Mouse (Mus musculus) urinary bladder, postnatal 36 days (tissue): ENCODE measurements around the gene Chst11.

Experiments
- DNase-seq, 2 experiments: peaks; one replicate each; pipeline ENCODE4 v3.0.0; 2022; ENCODE audit warnings: low spot score in 2 of 2, mixed read lengths in 1 of 2

The Chst11 gene

GRCm38 (mm10) chr10:83032559-83032958 is 47.3 kb downstream of the Chst11 start:
- peak; percentile 31 to 77 for DNase-seq

GRCm38 (mm10) chr10:83036340-83037045 is 51.2 kb downstream of the Chst11 start:
- DNase-seq, result no peak

DNA sequence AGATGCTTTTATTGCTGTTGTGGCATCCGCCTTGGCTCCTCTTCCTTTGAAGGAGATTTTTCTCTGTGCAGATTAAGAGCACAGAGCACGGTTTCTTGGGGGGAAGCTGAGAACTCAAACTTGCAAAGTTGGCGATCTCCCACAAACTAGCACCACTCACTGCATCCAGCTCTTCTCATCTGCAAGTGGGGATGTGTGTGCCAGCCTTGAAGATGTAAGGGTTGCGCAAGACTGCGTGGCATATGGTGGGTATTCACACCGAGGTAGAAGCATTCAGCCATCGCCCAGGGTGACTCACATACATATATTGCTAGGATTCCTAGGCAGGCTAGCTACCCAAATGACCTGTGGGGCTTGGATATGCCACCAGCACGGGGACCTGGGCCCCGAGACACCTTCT is 52.9 kb downstream of the Chst11 start:
- no peak for DNase-seq

DNA sequence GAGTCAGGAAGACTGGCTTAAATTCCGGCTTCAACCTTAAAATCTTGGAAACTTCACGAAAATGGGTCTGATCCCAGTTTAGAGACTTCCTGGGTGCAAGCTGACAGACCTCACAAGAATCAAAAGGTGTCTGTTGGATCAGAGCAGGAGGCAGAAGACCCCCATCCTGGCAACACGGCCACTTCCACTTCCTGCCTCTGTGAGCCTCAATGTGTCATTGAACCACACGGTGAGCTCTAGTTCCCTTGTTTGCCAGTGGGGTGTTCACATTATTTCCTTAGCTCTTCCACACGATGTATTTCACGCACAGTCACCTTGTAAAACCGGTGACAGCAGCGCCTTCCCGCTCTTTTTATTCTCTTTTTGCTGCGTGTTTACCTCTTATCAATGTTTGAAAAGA is 54.1 kb downstream of the Chst11 start:
- no peak for DNase-seq

DNA sequence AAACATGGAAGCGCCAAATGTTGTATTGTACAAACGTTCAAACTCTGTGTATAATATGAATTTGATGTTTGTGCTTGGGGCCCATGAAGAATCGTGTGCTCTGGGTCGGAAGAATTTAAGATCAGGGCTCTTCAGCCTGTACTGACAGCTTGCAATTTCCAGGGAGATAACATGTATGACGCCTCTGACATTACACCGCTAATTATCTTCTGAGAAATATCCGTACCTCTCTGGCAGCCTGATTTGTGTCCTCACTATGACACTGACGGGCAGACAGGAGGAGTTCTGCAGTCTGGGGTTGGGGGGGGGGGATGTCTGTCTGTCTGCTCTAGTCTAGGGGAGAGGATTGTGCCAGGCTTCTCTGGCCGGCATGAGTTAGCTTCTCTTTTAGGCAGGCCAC is 56.6 kb downstream of the Chst11 start:
- no peak for DNase-seq

GRCm38 (mm10) chr10:83042613-83043477 is 57.5 kb downstream of the Chst11 start:
- peak in 1 of 2 experiments; percentile 46 for DNase-seq

DNA sequence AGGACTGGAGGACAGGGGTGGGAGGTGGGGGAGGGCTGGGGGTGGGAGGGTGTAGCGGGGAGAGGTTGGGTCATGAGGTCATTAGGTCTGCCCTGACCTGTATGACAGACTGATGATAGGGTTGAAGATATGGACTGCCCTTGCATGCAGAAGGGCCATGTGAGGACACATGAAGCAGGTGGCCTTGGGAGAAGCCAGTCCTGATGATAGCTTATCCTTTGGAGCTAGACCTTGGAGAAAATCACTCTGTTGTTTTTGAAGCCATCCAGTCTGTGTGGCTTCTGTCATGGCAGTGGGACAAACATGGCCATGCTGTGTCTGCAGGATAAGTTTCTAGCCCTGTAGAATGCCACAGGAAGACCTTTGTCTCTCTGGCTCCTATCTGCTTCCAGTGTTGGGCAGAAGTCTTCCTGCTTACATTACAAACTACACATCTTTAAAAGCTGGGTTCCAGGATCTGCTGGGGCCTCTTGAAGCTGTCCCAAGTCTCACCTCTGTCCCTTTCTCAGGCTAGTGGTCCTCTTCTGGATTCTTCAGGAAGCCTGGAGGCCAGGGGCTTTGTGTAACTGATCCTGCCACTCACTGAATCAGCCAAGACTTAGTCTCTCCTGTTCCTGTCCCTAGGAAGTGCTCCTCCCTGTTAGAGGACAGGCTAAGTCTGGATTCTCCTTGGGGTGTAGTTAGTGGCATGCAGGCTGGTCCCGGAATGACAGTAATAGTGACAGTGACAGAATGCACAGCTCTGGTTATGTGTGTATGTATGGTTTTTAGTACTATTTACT is 58.4 kb downstream of the Chst11 start:
- no peak for DNase-seq

DNA sequence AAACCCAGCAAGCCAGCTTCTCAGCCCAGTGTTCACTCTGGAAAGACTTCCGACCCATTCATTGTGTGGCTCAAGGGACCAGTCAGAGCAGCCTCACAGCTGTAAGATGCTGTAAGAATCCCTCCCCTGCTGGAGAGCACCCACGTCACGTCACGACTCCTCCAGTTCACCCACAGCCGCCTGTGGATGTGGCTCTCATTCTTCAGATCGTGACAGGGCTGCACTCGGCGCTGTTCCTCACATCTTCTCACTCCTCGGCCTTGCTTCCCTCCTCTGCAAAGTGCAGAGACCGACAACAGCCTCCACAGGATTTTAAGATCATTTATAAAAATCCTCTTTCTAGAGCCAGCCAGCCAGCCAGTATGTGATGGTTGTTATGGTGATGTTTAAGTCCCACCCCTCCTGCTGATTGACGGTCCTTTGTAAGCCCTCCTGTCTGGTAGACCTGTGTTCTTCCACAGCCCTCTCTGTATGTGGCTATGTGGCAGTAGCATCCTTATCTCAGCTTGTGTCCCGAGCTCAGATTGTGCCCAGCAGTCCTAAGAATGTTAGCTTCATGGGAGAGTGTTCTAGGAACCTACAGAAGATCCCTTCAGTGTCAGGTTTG is 64.0 kb downstream of the Chst11 start:
- DNase-seq, result no peak

GRCm38 (mm10) chr10:83053886-83054550 is 68.7 kb downstream of the Chst11 start:
- DNase-seq, result no peak

DNA sequence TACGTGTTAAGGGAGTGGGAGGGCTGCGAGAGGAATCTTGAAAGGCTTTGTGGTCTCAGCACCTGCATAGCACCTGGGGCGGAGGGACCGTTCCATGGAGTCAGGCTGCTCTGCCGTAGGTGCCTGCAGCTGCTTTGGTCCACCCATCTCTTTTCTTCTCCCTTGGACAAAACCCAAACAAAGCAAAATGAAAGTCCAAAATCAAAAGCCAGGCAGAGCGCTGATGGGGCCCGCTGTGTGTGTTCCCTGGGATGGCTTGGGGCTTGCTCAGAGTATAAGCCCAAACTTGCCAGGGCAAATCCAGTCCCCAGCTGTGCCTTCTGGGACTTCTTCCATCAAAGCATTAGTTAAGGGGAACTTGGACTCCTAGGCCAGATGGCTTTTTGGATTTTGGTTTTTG is 71.0 kb downstream of the Chst11 start:
- DNase-seq, result no peak

- no peak for DNase-seq
These were observed 71.6 kb downstream of the Chst11 start for GRCm38 (mm10) chr10:83056866-83057265.

DNA sequence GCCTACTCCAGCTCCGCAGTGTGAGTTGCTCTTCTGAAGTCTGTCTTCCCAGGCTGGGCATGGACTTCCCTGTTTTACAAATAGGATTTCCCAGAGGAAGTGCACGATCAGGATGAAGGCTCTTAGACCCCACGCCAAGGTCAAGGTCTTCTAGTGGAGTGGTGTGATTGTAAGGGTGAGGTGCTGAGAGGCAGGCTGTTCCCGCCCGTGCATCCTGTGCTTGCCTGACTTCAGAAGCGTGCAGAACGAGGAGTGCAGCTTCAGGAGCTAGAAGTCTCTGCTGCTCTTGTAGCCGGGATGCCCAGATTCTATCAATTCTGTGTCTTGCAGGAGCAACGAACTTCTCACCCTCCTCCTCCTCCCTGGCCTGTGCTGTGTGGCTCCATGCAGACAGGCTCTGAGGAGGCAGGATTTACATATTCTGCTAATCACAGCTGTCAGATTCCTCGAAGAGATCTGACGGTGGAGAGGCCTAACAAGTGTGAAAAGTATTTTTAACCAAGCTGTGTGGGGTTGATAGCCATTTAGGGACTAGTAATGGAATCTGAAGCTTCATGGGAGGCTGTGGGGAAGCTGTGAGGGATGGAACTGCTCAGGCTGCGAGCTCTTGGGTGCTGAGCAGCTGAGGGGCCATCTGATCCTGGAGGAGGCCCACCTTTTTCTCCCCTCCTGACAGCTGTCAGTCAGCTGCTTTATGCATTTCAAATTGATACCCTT is 74.9 kb downstream of the Chst11 start:
- DNase-seq, result no peak

- DNase-seq, result no peak
These were observed 77.0 kb downstream of the Chst11 start for GRCm38 (mm10) chr10:83062315-83062714.

DNA sequence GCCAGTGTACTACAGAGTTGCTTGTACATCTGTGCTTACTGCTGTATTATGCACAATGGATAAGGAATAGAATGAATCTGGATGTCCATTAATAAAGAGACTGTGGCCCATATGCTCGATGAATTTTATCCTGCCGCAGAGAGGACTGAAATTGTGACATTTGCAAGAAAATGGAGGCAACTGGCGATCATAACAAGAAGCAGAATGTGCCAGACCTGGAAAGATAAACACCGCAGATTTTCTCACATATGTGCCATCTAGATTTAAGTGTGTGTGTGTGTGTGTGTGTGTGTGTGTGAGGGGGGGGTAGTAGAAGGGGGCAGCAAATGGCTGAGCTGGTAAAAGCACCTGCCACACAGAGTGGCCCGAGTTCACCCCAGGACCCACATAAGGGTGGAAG is 79.5 kb downstream of the Chst11 start:
- DNase-seq, result no peak

- DNase-seq, result no peak
These were observed 80.9 kb downstream of the Chst11 start for GRCm38 (mm10) chr10:83066159-83066558.

GRCm38 (mm10) chr10:83067305-83067704 is 82.0 kb downstream of the Chst11 start:
- no peak for DNase-seq

DNA sequence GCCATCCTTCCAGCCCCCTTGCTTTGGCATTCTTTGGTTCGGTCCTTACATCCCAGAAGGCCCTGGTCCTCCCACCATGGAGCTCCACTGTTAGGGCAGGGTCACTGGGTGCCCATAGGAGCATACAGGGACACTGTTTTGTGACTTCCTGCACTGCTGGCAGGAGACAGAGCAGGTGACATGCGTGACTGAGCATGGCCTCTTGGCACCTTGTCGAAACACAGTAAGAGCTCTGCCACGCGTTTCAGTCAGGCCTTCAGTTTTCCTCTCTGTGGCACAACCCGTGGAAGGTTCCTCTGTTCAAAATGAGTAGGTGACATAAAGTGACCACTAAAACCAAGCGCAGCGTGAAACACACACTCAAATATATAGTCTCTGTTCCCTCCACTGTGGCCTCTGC is 83.2 kb downstream of the Chst11 start:
- no peak for DNase-seq

- DNase-seq, result peak; percentile 15 to 60
These were observed 84.5 kb downstream of the Chst11 start for GRCm38 (mm10) chr10:83069791-83070190.

GRCm38 (mm10) chr10:83071785-83072580 is 86.7 kb downstream of the Chst11 start:
- no peak for DNase-seq

DNA sequence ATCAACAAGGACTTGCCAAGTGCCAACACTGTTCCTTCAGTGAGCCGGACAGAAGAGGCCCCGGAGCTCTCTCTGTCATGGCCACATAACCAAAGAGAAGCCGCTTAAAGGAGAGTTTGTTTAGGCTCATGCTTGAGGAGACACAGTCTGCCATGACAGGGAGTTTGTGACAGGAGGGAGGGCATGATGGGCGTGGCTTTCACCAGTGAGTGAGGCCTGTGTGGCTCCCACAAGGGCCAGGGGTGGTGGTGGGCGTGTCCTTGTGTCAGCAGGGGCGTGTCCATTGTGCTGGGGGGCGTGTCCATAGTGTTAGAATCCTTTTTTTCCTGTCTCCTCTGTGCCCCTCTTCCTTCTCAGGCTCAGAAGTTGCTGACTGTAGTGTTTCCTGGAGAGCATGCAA is 87.8 kb downstream of the Chst11 start:
- DNase-seq, result no peak
